Mouse (Mus musculus) liver, embryonic 14.5 days (tissue): ENCODE data around the gene Sertad3. TPM values are rescaled to one million over a fixed set of nuclear protein-coding genes. Genes with fewer than 3 reads are reported as not detected.

Source experiments
- ATAC-seq: fragments of 200-750 bp; cut with Nextera tagmentation; 2 replicates; pipeline ENCODE4 v1.8.0; 2017; ENCODE audit warnings: moderate number of reproducible peaks, mild to moderate bottlenecking, moderate library complexity; ENCODE audit not compliant: insufficient read depth
- DNase-seq, 3 experiments: peaks; one replicate each; pipeline ENCODE4 v3.0.0-alpha.2; 2012 to 2013; ENCODE audit warnings: low read depth in 3 of 3, low spot score in 3 of 3
- H3K27ac ChIP-seq: fragments of 300-500 bp; sonication (generic); 2 replicates; pipeline ENCODE4 v1.5.1; 2014; ENCODE audit warnings: moderate library complexity, mild to moderate bottlenecking, control low read depth, inconsistent platforms
- H3K27me3 ChIP-seq: fragments of 300-500 bp; sonication (generic); 2 replicates; pipeline ENCODE4 v1.6.1; 2014; ENCODE audit warnings: mild to moderate bottlenecking, low read length, moderate library complexity; ENCODE audit not compliant: control insufficient read depth, insufficient read depth
- H3K36me3 ChIP-seq: fragments of 300-500 bp; sonication (generic); replicated peaks from 2 replicates; pipeline ENCODE4 v1.6.1; 2014; ENCODE audit warnings: low read depth; ENCODE audit not compliant: control insufficient read depth, insufficient read depth
- H3K4me1 ChIP-seq, 2 experiments: fragments of 200-500 bp in 1 of 2; fragments of 300-500 bp in 1 of 2; sonication (generic) in 1 of 2; replicated peaks; 2 replicates each; pipeline ENCODE4 v1.6.1; 2012 to 2014; ENCODE audit warnings: antibody characterized with exemption in 1 of 2, inconsistent platforms in 1 of 2, low read length in 1 of 2; ENCODE audit not compliant: control insufficient read depth in 2 of 2, insufficient read depth in 2 of 2
- H3K4me2 ChIP-seq: fragments of 300-500 bp; sonication (generic); 2 replicates; pipeline ENCODE4 v1.6.1; 2014; ENCODE audit warnings: low read depth, mild to moderate bottlenecking, control low read depth, moderate library complexity
- H3K4me3 ChIP-seq, 2 experiments: fragments of 200-500 bp in 1 of 2; fragments of 300-500 bp in 1 of 2; sonication (generic) in 1 of 2; 2 replicates each; pipeline ENCODE4 v1.5.1; 2012 to 2014; ENCODE audit warnings: low read depth in 2 of 2, low read length in 2 of 2, mild to moderate bottlenecking in 2 of 2, control low read depth in 1 of 2, inconsistent platforms in 1 of 2, moderate library complexity in 1 of 2; ENCODE audit not compliant: insufficient read depth in 1 of 2
- H3K9ac ChIP-seq: fragments of 300-500 bp; sonication (generic); replicated peaks from 2 replicates; pipeline ENCODE4 v1.6.1; 2014; ENCODE audit warnings: mild to moderate bottlenecking, control low read depth, moderate library complexity
- H3K9me3 ChIP-seq: fragments of 300-500 bp; sonication (generic); 2 replicates; pipeline ENCODE4 v1.6.1; 2016; ENCODE audit warnings: low read length, mixed read lengths; ENCODE audit not compliant: control insufficient read depth
- CTCF ChIP-seq: IDR thresholded peaks from 2 replicates; pipeline ENCODE4 v1.5.1; 2016; ENCODE audit warnings: antibody characterized with exemption, low read depth, control low read depth
- EP300 ChIP-seq: IDR thresholded peaks from 2 replicates; pipeline ENCODE4 v1.6.1; 2016; ENCODE audit warnings: antibody characterized with exemption, low read depth
- WGBS: fragments of 180-500 bp; shearing (Covaris S2); extraction: QIAGEN DNeasy Blood & Tissue Kit; methylation state at CpG from one replicate; pipeline ENCODE4 v1.1.7; 2014; ENCODE audit not compliant: insufficient replicate concordance; 5-methylcytosine and 5-hydroxymethylcytosine counted together
- polyA plus RNA-seq, 2 experiments: library from polyadenylated mRNA; depleted of rRNA in 1 of 2; stranded (reverse) in 1 of 2; unstranded in 1 of 2; fragments of >200 nt; fragmentation: Nextera tagmentation in 1 of 2; extraction: Ambion mirVana in 1 of 2; gene quantifications; 2 replicates each; pipeline versions ENCODE4 v1.2.1 to v1.2.3; 2012 to 2014

Gene Sertad3
- polyA plus RNA-seq, 2 experiments: 22.5 to 24.0 TPM

DNA sequence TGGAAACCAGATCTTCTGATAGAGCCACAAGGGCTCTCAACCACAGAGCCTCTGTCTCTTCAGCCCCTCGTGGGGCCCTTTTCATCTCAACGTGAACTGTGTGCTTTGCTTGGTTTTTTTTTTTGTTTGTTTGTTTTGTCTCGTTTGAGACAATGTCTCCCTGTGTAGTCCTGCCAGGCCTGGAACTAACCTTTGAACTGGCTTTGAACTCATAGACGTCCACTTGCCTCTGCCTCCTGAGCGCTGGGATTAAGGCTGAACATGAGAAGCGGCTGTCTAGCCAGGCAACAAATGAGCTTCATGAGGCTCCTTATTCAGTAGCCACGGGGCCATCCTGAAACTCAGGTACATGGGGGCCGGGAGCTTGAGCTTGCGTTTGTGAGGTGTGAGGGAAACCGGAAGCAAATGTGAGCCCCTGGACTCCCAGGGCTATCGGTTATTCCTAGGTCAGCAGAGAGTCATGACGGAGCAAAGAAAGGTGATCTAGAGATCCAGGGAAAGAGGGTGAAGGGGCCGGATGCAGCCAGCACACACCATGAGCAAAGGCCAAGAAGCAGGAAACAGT, 21.3 kb upstream of the Sertad3 start:
- WGBS: 64% methylated on average over 13 of the region's 13 CpGs
- Histone ChIP-seq H3K27me3 (no peaks in the 10 kb centered on the region), H3K36me3 (peaks cover 79% of the 10 kb centered on the region), H3K4me3 (peak overlapping the region; percentile 26 to 100), H3K9ac (peak overlapping the region; percentile 37), H3K27ac (peak overlapping the region; percentile 78), H3K4me1 (peaks cover 50 to 55% of the 10 kb centered on the region in 2 experiments), H3K9me3 (no peaks in the 10 kb centered on the region), H3K4me2 (peak overlapping the region; percentile 99)
- ATAC-seq (no peak), DNase-seq (no peak)
- no peak for TF ChIP-seq CTCF
- no peak for TF ChIP-seq EP300

DNA sequence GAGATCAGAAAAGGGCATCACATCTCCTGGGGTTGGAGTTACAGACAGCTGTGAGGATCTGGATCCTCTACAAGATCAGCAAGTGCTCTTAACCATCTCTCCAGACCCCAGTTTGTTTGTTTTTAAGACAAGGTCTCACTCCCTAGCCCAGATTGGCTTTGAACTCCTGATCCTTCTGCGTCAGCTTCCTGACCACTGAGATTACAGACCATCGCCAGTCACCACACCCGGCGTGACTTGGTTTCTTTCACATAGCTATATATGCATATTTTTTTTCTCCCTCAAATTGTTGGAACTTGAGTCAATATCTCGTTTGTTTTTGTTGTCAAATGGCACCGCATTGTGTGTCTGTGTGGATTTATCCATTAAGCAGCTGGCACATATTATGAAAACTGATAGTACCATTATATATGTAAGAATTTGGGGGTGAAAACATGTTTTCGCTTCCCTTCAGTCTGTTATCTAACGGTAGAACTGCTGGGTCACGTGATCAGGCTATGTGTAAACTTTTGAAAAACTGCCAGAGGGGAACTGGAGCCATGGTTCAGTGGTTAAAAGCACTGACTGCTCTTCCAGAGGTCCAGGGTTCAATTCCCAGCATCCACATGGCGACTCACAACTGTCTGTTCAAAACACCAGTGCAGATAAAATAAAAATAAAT, 19.0 kb upstream of the Sertad3 start:
- DNase-seq: peak in 1 of 3 experiments; percentile 57
- Histone ChIP-seq H3K27ac (peak overlapping the region; percentile 78), H3K4me3 (peak overlapping the region; percentile 10 to 21; a peak in 3 of 4 replicates), H3K4me1 (peaks cover 66 to 69% of the 10 kb centered on the region in 2 experiments), H3K36me3 (peaks cover 100% of the 10 kb centered on the region), H3K9ac (peak overlapping the region; percentile 23), H3K4me2 (peak overlapping the region; percentile 99), H3K9me3 (no peaks in the 10 kb centered on the region), H3K27me3 (no peaks in the 10 kb centered on the region)
- TF ChIP-seq CTCF (no peak), EP300 (0 out of 2 replicates have a peak, but pooled peaks have one; percentile 42)
- WGBS: 19% methylated on average over 10 of the region's 10 CpGs
- ATAC-seq: peak; percentile 65; the same call in 1 of the 2 replicates

DNA sequence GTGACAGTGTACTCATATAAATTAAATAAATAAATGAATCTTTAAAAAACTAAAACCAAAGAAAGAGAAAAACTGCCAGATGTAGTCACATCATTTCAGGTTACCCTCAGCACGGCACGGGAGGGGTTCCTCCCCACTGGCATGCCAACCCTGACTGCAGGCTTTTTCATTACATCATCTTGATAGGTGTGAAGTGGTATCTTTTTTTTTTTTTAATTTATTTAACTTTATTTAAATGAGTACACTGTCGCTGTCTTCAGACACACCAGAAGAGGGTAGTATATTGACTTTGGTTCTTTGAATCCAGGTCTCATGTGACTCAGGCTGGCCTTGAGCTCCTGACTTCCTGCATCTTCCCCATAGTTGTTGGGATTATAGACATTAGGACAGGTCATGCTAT, 18.3 kb upstream of the Sertad3 start:
- Histone ChIP-seq H3K27ac (peak overlapping the region; percentile 78), H3K4me2 (peak overlapping the region; percentile 99), H3K27me3 (no peaks in the 10 kb centered on the region), H3K9me3 (no peaks in the 10 kb centered on the region), H3K9ac (no peak overlapping the region; the same call in 1 of the 2 replicates), H3K4me1 (peaks cover 66 to 70% of the 10 kb centered on the region in 2 experiments), H3K36me3 (peaks cover 100% of the 10 kb centered on the region), H3K4me3 (no peak overlapping the region)
- no peak for DNase-seq
- ATAC-seq: no peak
- TF ChIP-seq CTCF: 0 out of 2 replicates have a peak, but pooled peaks have one; percentile 2
- no peak for TF ChIP-seq EP300
- 78% methylated on average over 3 of the region's 3 CpGs for WGBS

DNA sequence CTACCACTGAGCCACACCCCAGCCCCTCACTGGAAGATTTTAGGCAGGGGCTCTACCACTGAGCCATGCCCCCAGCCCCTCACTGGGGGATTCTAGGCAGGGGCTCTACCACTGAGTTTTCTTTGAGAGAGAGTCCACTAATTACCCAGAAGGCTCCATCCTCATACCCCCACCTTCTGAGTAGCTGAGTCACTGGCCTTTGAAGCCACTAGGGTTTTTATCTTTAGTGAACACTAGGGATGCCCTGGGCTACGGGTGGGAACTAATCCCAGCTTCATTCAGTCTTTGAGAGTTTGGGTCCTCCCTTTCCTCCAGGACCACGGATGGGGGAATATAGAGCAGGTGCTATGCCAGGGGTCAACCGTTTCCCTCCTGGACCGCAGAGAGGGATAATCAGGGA, 15.0 kb upstream of the Sertad3 start:
- no peak for TF ChIP-seq EP300
- H3K4me1 ChIP-seq: peaks cover 41 to 50% of the 10 kb centered on the region in 2 experiments
- peak overlapping the region; percentile 24; the same call in 1 of the 2 replicates for H3K4me2 ChIP-seq
- H3K27ac ChIP-seq: peak overlapping the region; percentile 67
- no peak overlapping the region for H3K9ac ChIP-seq
- no peak overlapping the region for H3K4me3 ChIP-seq
- ATAC-seq (peak; percentile 45; the same call in 1 of the 2 replicates), DNase-seq (no peak)
- WGBS: 61% methylated on average over 4 of the region's 4 CpGs
- H3K36me3 ChIP-seq: peaks cover 98% of the 10 kb centered on the region
- H3K27me3 ChIP-seq: no peaks in the 10 kb centered on the region
- H3K9me3 ChIP-seq: no peaks in the 10 kb centered on the region

DNA sequence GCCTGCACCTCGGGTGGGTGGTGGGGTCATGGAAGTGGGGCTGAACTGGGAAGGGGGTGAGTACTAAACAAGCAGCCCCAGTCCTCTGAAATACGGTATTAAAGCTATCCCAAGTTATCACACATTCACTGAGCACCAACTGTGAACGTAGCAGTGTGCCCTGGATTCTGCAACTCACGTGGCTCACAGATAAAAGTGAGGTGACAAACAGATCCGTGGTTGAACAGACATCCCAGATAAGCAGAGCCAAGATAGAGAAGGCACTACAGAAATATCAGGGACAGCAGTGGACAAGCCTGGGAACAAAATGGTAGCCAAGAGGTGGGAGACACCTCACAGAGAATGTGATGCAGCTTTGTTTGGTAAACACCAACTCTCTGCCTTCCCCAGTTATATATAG, 13.9 kb upstream of the Sertad3 start:
- H3K36me3 ChIP-seq: peaks cover 98% of the 10 kb centered on the region
- no peak overlapping the region for H3K4me2 ChIP-seq
- H3K4me3 ChIP-seq: no peak overlapping the region
- H3K27ac ChIP-seq: peak overlapping the region; percentile 52
- TF ChIP-seq EP300 (peak; percentile 35; the same call in 1 of the 2 replicates), CTCF (no peak)
- DNase-seq (no peak), ATAC-seq (peak; percentile 29)
- WGBS: 21% methylated on average over 5 of the region's 5 CpGs
- H3K9me3 ChIP-seq: no peaks in the 10 kb centered on the region
- H3K9ac ChIP-seq: no peak overlapping the region
- peaks cover 32 to 42% of the 10 kb centered on the region in 2 experiments for H3K4me1 ChIP-seq
- no peaks in the 10 kb centered on the region for H3K27me3 ChIP-seq
